Mouse (Mus musculus) heart, embryonic 16.5 days (tissue): ENCODE measurements around the gene Ndufaf2. TPM values are rescaled to one million over a fixed set of nuclear protein-coding genes. Genes with fewer than 3 reads are reported as not detected.

Experiments used
- ATAC-seq: fragments of 200-750 bp; cut with Nextera tagmentation; replicated peaks from 2 replicates; pipeline ENCODE4 v1.8.0; 2017; ENCODE audit warnings: moderate number of reproducible peaks; ENCODE audit not compliant: insufficient read depth, low FRiP score; ENCODE audit errors: extremely low read depth
- H3K27ac ChIP-seq: fragments of 300-500 bp; sonication (generic); 2 replicates; pipeline ENCODE4 v1.5.1; 2014; ENCODE audit warnings: mild to moderate bottlenecking, low read length, control low read depth, moderate library complexity
- H3K27me3 ChIP-seq: fragments of 300-500 bp; sonication (generic); 2 replicates; pipeline ENCODE4 v1.6.1; 2014; ENCODE audit warnings: low read length, mixed read lengths; ENCODE audit not compliant: control insufficient read depth, insufficient read depth
- H3K36me3 ChIP-seq: fragments of 300-500 bp; sonication (generic); 2 replicates; pipeline ENCODE4 v1.6.1; 2014; ENCODE audit not compliant: control insufficient read depth, insufficient read depth
- H3K4me1 ChIP-seq: fragments of 300-500 bp; sonication (generic); 2 replicates; pipeline ENCODE4 v1.6.1; 2014; ENCODE audit warnings: low read length, mixed read lengths; ENCODE audit not compliant: control insufficient read depth, insufficient read depth
- H3K4me2 ChIP-seq: fragments of 300-500 bp; sonication (generic); 2 replicates; pipeline ENCODE4 v1.6.1; 2014; ENCODE audit warnings: low read depth, mild to moderate bottlenecking, control low read depth, low read length
- H3K4me3 ChIP-seq: fragments of 300-500 bp; sonication (generic); 2 replicates; pipeline ENCODE4 v1.5.1; 2014; ENCODE audit warnings: mild to moderate bottlenecking, control low read depth, low read length
- H3K9ac ChIP-seq: fragments of 300-500 bp; sonication (generic); 2 replicates; pipeline ENCODE4 v1.6.1; 2014; ENCODE audit warnings: low read length, control low read depth
- H3K9me3 ChIP-seq: fragments of 300-500 bp; sonication (generic); replicated peaks from 2 replicates; pipeline ENCODE4 v1.6.1; 2016; ENCODE audit warnings: low read length; ENCODE audit not compliant: control insufficient read depth
- WGBS: fragments of 180-500 bp; shearing (Covaris S2); extraction: QIAGEN DNeasy Blood & Tissue Kit; methylation state at CpG from one replicate; pipeline ENCODE4 v1.1.7; 2014; 5-methylcytosine and 5-hydroxymethylcytosine counted together
- polyA plus RNA-seq: library from polyadenylated mRNA; unstranded; fragments of >200 nt; fragmentation: Nextera tagmentation; extraction: Ambion mirVana; gene quantifications from 2 replicates; pipeline ENCODE4 v1.2.1, GENCODE M21; 2015

The Ndufaf2 gene
- polyA plus RNA-seq, 1 experiment from 2014 or later, result 58.2 TPM

DNA sequence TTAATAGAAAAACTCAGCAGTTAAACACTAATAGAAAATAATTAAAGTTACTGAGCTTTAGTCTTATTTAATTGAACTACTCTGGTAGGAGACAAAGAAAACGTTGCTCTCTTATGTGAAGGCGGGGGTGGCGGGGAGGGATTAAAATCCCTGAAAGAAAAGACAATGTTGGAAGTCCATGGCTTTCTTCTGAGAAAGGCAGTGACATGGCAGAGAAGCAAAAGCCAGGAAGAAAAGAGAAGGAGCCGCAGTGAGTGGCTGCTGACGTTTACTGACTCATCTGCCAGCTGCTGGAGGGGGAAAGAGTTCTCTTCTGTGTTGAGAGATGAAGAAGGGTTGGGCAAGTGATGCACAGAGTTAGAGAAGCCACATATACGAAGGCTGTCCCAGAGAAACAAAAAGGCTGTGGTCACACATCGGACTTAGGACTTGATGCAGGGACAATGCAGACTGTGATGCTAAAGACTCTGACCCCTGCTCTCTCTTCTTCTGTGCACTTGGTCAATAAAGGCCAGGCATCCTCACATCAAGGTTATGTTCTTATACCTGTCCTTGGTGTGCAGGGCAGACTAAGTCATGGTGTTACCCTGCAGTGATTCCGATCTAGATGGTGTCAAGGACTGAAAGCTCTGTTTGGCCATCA lies 97.4 kb downstream of the Ndufaf2 start:
- H3K36me3 ChIP-seq, result no peaks in the 10 kb centered on the region
- no peak for ATAC-seq
- no peaks in the 10 kb centered on the region for H3K4me1 ChIP-seq
- no peak overlapping the region for H3K4me2 ChIP-seq
- H3K9me3 ChIP-seq, result no peaks in the 10 kb centered on the region
- WGBS, result 69% methylated on average over 8 of the region's 8 CpGs
- no peaks in the 10 kb centered on the region for H3K27me3 ChIP-seq
- H3K4me3 ChIP-seq, result no peak overlapping the region
- H3K9ac ChIP-seq, result no peak overlapping the region
- no peak overlapping the region for H3K27ac ChIP-seq

DNA sequence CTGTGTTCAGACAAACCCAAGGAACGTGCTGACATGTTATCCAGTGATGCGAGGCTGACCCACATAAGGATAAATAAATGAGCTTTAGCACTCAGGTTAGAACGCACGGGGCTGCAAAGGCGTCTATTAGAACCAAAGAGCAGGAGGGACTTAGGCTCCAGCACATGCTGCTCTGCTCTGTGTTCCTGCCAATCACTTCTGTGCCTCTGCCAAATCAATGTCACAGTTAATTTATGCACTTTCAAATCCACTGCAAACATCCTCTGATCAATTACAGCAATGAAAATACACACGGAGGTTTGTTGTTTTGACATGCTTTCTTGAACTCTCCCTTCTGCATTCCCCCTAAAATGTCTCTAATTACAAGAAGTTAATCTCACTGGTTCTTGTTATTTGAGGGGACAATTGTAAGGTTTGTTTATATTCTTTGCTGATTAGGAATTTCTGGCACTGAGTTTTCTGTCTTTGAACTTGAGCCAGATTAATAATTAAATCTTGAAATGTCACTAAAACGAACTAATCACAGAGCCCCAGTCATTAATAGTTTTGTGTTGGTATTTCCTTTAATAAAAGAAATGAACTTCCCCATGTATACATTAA lies 98.0 kb downstream of the Ndufaf2 start:
- no peak overlapping the region for H3K9ac ChIP-seq
- 55% methylated on average over 7 of the region's 7 CpGs for WGBS
- no peak overlapping the region for H3K4me3 ChIP-seq
- no peaks in the 10 kb centered on the region for H3K27me3 ChIP-seq
- H3K27ac ChIP-seq, result no peak overlapping the region
- H3K36me3 ChIP-seq, result no peaks in the 10 kb centered on the region
- no peaks in the 10 kb centered on the region for H3K4me1 ChIP-seq
- no peak overlapping the region for H3K4me2 ChIP-seq
- no peaks in the 10 kb centered on the region for H3K9me3 ChIP-seq
- ATAC-seq, result no peak

DNA sequence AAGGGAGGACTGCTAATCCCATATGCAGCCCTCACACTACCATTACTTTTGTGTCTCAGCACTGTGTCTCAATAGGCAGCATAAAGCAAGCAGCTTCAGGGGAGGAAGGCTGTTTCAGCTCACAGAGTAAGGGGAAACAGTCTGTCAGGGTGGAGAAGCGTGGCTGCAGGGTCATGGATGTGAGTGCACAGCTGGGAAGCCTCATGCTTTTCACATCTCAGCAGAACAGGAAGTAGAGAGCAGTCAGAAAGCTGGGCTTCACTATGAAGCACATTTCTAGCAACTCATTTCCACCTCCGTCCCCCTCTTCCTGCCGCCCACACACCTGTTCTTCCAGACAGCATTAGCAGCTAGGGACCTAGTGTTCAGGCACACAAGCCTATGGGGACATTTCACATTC lies 101.5 kb downstream of the Ndufaf2 start:
- Histone ChIP-seq H3K9me3 (no peaks in the 10 kb centered on the region), H3K4me2 (no peak overlapping the region), H3K27me3 (no peaks in the 10 kb centered on the region), H3K36me3 (no peaks in the 10 kb centered on the region), H3K4me3 (no peak overlapping the region), H3K4me1 (no peaks in the 10 kb centered on the region), H3K27ac (no peak overlapping the region), H3K9ac (no peak overlapping the region)
- ATAC-seq, result no peak; the same call in 1 of the 2 replicates
- 43% methylated on average over 3 of the region's 3 CpGs for WGBS

DNA sequence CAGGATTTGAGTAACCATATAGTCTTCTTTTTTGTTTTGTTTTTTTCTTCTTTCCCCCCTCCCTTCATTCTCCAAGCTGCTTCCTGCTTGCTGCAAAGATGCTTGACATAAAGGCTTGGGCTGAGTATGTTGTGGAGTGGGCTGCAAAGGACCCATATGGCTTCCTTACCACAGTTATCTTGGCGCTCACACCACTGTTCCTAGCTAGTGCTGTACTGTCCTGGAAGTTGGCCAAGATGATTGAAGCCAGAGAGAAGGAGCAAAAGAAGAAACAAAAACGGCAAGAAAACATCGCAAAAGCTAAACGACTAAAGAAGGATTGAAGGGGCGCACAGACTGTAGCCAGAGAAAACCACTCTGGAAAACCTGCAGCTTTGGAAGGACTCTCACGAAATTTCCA lies 111.1 kb downstream of the Ndufaf2 start:
- ATAC-seq, result no peak
- Histone ChIP-seq H3K9me3 (no peaks in the 10 kb centered on the region), H3K4me2 (no peak overlapping the region), H3K4me1 (peaks cover 12% of the 10 kb centered on the region), H3K9ac (no peak overlapping the region), H3K36me3 (peaks cover 12% of the 10 kb centered on the region), H3K4me3 (no peak overlapping the region), H3K27me3 (no peaks in the 10 kb centered on the region), H3K27ac (no peak overlapping the region)
- 76% methylated on average over 6 of the region's 6 CpGs for WGBS

DNA sequence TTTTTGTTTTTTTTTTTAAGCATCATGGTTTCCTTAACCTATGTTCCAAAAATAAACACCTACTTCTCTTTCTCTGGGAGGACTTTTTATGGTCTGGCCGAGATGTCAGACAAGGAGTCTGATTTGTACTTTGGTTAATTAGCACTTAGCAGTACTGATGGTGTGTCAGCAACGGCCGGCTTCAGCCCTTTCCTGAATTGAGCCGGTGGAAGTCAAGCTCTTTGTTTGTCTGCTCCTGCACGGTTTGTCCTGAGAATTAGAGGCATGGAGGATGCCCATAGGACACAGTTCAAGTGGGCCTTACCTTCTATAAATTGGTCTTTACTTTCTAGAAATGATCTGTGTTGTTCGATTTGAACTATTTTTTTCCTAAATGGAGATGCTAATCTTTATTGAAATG lies 111.5 kb downstream of the Ndufaf2 start:
- WGBS, result 78% methylated on average over 6 of the region's 6 CpGs
- Histone ChIP-seq H3K36me3 (peaks cover 12% of the 10 kb centered on the region), H3K4me3 (no peak overlapping the region), H3K9me3 (no peaks in the 10 kb centered on the region), H3K27ac (no peak overlapping the region), H3K4me1 (peaks cover 12% of the 10 kb centered on the region), H3K9ac (no peak overlapping the region), H3K4me2 (no peak overlapping the region), H3K27me3 (no peaks in the 10 kb centered on the region)
- ATAC-seq, result no peak

DNA sequence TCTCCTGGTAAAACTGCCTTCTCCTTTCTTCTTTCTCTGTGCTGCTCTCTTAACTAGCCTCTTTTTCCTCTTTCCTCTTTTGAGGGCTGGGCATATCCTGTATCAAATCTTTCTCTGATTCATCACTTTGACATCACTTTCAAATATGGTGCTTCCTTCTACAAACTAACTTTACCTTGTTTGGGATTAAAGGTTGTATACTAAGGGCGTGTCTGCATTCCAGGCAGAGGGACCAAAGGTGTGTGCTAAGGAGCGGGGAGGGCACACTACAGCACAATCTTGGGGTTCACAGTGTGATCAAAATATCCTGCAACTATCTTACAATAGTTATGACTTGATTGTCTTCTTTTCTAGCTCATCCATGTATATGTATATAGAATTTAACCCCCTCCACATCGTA lies 112.4 kb downstream of the Ndufaf2 start:
- no peaks in the 10 kb centered on the region for H3K9me3 ChIP-seq
- H3K27me3 ChIP-seq, result no peaks in the 10 kb centered on the region
- no peak overlapping the region for H3K27ac ChIP-seq
- H3K36me3 ChIP-seq, result peaks cover 12% of the 10 kb centered on the region
- WGBS, result 85% methylated on average over 3 of the region's 3 CpGs
- no peak overlapping the region for H3K9ac ChIP-seq
- no peak for ATAC-seq
- no peak overlapping the region for H3K4me2 ChIP-seq
- peaks cover 12% of the 10 kb centered on the region for H3K4me1 ChIP-seq
- H3K4me3 ChIP-seq, result no peak overlapping the region

DNA sequence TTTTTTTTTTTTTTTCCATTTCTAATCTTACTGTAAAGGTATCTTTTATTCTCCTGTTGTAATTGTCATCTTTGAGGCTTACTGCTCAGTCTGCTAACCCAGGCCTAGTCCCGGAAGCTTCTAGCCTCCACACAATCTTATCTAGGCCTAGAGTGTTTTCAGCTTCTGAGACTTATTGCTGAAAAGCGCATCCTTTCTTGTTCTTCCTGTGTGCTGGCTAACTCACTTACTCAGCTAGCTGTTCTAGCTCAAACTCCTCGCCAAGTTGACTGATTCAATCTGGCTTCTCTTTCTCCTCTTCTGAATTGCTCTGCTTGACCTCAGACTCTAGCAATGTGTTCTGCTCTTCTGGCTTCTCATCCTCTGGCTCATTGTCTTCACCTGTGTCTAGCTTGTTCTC lies 112.8 kb downstream of the Ndufaf2 start:
- Histone ChIP-seq H3K36me3 (peaks cover 12% of the 10 kb centered on the region), H3K9ac (no peak overlapping the region), H3K4me1 (peaks cover 12% of the 10 kb centered on the region), H3K4me3 (no peak overlapping the region), H3K27ac (no peak overlapping the region), H3K4me2 (no peak overlapping the region), H3K27me3 (no peaks in the 10 kb centered on the region), H3K9me3 (no peaks in the 10 kb centered on the region)
- ATAC-seq, result no peak
- WGBS, result 63% methylated on average over 3 of the region's 3 CpGs

DNA sequence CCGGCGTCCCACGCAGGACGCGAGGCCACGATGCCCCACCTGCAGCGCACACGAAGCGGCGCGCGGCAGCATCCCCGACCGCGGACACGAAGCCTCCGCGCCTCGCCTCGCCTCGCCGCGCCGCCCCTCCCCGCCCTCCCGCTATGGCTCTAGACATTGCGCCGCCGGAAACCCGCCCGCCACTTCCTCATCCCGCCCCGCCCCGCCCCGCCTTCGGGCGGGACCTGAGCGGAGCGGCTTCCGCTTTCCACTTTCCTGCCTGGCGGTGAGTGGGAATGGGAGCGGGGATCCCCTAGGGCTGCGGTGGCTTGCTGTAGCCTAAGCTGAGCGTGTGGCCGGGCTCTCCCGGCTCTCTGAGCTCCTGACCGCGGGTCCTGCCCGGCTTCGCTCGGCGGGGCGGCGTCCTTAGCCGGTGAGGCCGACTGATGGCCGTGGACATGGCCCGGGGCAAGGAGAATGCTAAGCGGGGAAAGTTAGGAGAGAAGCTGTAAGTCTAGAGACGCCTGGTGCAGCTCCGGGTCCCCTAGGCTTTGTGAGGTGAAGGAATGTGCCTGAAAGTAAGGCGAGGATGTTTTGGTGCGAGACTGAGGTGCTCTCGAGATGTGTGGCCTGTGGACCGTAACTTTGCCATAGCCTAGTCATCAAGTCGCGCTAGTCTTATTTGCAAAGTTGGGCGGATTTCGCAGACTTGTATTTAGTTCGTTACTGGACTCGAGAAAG lies 114.0 kb downstream of the Ndufaf2 start, which contains the start of gene Smim15:
Smim15 (plus strand) TSS at position 225 of the 720 bp plus-strand sequence.
- peaks cover 12% of the 10 kb centered on the region for H3K4me1 ChIP-seq
- peak within 1 kb of the TSS; percentile 98 for H3K9ac ChIP-seq
- H3K27me3 ChIP-seq, result no peaks in the 10 kb centered on the region
- H3K27ac ChIP-seq, result peak within 1 kb of the TSS; percentile 97
- no peaks in the 10 kb centered on the region for H3K9me3 ChIP-seq
- peak within 1 kb of the TSS; percentile 90 for H3K4me2 ChIP-seq
- H3K36me3 ChIP-seq, result peaks cover 12% of the 10 kb centered on the region
- ATAC-seq, result peak; percentile 96
- WGBS, result under 1% methylated on average over 67 of the region's 71 CpGs
- H3K4me3 ChIP-seq, result peak within 1 kb of the TSS; percentile 97
